Mouse (Mus musculus) natural killer cell, adult 2 months (primary cell): ENCODE data around the gene 9930021J03Rik.

ENCODE experiments used
- DNase-seq, 2 experiments: peaks; one replicate each; pipeline ENCODE4 v3.0.0; 2022; ENCODE audit warnings: low spot score in 2 of 2

9930021J03Rik gene

DNA sequence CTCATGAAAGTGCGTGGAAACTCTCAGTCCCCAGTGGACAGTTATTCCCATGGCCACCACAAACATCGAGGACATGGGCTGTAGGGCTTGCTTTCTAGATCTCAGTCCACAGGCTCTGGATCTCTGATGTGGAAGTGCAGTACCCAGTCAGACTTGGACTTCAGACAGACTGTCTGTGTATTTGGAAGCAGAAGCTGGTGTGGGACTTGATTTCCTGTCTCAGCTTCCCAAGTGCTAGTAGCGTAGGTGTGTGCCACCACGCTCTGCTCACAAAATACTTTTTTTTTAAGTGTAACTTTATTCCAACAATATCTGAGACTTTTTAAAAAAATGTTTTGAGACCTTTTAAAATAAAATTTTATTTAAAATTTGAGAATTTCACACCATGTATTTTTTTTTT lies 109.5 kb downstream of the 9930021J03Rik start:
- no peak for DNase-seq

- no peak for DNase-seq
Observed at GRCm38 (mm10) chr19:29695071-29695470, 110.7 kb downstream of the 9930021J03Rik start.

- peak; percentile 62 to 82 for DNase-seq
Observed at GRCm38 (mm10) chr19:29683844-29684540, 121.8 kb downstream of the 9930021J03Rik start.

DNA sequence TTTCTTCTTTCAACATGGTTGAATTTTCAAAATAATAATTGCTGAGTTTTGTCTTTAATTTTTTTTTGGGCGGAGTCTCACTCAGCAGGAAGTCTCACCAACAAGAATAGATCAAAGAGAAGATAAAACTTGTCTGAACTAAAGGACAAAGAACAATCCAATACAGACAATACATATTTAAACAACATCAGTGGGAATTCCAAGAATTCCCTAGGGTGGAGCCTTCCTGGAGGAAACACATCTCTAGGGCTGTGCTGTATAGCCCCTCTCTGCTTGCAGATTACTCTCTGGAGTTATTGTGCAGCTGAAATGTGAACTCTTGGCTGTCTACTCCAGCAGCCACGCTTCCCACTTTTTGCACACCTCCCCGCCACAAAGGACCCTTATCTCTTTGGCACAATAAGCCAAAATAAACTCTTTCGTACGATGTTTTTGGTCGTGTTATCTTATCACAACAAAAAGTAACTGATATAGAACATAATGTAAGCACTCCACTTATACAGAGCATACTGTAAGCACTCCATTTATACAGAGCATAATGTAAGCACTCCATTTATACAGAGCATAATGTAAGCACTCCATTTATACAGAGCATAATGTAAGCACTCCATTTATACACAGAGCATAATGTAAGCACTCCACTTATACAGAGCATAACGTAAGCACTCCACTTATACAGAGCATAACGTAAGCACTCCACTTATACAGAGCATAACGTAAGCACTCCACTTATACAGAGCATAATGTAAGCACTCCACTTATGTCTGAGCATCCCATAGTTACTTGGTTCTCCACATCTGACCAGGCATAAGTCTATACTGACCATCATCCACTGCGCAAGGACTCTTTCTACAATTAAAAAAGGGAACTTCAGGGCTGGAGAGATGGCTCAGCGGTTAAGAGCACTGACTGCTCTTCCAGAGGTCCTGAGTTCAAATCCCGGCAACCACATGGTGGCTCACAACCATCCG lies 125.3 kb downstream of the 9930021J03Rik start:
- no peak for DNase-seq

DNA sequence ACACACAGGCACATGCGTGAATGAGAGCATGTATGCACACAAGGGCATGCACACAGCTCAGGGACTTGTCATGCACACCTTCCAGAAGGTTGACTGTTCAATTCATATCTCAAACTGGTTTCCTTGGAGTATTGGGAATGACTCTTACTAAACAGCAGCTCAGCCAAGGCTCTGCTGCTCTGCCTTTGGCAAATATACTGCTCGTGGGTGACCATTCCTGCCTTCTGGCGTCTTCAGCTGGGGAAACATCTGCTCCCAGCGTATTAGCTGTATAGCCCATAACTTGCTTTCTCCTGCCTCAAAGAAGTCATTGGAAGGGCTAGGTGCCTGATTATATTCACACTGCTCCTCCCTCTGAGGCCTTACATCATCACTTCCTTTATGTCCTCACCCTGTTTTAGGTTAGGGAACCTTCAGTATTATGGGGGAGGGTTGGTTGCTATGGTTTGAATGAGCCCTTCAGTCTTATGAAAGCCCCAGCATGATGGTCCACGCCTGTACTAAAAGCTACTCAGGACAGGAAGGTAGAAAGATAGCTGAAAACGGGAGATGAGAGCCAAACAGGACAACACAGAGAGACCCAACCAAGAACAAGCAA lies 127.5 kb downstream of the 9930021J03Rik start:
- DNase-seq: no peak

DNA sequence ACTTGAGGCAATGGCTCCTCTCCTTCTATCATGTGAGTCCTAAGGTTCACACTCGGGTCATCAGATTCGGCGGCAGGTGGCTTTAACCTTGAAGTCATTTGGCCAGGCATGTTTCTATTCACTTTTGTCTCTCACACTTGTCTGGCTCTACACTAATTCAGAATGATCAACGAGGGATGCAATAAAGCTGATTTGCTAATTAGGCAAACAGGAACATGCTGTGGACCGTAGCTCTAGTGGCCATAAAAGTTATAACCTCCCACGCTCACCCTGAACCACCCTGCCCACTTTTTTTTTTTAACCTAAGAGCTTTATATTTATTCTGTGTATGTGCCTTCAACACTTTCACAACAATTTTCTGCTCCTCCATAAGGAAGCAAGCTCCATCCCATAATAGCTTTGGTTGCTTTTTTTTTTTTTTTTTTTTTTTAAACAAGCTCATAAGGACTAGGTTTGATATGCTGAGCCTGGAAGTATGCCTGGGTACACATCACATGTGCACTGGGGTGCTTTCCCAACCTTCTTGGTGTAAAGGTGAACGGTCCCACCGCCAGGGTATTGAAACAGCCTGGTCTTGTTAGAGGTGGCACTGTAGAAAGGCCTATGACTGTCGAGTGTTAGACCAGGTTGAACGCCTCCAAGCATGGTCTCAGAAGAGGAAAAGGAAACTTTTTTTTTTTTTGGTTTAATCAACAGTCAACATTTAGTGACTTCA lies 129.2 kb downstream of the 9930021J03Rik start:
- DNase-seq: no peak

DNA sequence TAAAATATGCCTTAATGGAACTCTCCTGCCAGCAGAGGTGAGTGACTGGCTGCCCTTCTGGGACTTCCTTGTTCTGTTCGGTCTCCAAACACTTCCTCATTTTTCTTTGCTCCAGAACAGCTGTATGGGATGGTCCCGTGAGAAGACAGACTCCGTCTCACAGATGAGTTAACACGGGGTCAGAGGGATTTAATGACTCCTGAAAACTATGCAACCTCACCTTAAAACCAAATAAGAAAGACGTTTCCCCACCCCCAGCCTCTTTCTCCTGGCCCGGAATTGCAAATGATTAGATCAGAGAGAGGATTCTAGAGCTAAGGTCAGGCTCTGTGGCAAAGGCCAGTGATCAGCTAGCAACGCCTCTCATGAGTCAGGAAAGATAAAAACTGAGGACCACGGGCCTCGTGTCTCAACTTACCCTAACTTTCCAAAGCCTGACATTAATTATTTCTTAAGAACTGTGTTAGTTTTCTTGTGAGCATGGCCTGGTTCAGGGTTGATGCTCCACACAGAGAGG lies 130.2 kb downstream of the 9930021J03Rik start:
- DNase-seq: no peak

DNA sequence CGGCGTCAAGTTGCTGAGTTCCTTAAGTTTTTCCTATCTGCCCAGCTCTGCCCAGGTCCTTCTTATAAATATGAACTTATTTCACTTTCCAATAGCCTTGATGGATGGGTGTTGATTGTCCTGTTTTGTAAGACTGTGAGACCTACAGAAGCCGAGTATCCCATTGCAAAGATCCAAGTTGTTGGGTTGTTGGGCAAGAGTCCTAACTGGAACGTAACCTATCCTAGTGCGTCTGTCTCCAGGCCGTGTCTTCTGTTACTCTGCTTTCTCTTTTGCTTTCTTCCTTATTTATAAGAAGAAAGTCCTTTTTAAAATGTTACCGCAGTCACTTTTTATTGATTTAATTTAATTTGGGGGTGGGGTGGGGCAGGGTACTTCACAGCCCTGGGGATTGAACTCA lies 130.8 kb downstream of the 9930021J03Rik start:
- DNase-seq: no peak

GRCm38 (mm10) chr19:29672660-29673059 lies 133.1 kb downstream of the 9930021J03Rik start:
- DNase-seq: no peak

DNA sequence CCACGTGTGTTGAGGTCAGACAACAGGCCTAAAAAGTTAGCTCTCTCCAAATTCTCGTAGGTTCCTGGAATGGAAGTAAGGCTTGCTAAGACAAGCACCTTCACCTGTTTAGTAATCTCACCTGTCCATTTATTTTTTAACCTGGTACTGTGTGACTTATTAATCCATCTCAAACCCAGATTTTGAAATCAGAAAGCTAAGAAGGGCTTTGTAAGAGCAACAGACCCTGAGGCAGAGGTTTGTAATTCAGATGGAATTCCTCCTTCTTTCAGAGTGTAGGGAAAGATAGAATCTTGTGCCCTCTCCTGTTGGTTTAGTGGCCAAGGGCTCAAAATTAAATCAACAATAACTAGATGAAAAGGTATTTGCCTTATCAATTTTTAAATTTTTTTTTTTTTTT lies 134.6 kb downstream of the 9930021J03Rik start:
- no peak for DNase-seq

GRCm38 (mm10) chr19:29670247-29670646 lies 135.5 kb downstream of the 9930021J03Rik start:
- DNase-seq: no peak

DNA sequence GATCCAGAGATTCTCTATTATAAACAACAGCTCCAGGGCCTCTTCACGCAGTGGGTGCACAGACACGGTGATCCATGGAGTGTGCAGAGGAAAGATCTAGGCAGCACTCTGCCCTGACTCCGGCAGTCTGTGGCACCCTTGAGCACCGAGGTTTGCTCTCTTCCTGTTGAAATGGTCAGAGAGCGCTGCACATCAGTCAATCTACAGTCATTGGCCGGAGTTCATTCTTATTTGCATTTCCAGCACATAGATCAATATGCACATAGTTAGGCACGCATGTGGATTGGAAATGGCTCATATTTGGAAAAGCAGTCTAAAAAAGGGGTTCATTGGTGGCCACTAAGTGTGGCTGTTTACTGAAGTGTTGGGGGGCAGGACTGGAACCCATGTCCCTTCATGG lies 137.7 kb downstream of the 9930021J03Rik start:
- no peak for DNase-seq

DNA sequence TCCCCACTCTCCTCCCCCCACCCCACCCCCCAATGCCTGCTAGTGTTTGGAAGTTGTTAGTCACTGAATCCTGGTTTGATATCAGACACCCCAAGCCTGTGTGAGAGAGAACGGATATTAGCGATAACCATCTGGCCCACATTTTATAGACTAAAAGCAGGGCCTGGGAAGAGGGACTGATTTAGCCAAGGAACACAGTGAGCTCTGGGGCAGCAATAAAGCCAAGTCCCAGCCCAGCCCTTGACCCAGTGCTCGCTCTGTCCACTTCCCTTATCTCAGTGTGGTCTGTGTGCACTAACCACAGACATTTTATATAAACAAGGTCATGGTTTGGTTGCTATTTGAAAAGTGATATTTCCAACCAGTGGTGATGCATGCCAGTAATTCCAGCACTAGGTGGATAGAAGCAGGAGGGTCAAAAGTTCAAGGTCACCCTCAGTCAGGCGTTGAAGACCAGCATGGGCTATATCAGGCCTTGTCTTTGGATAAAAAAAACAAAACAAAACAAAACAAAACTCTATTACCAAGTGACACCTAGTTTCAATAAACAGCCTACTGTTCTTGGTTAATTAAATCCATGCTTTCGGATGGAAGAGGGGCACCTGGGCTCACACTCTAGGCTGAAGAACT lies 138.7 kb downstream of the 9930021J03Rik start:
- DNase-seq: no peak

- DNase-seq: no peak
Observed at GRCm38 (mm10) chr19:29666164-29666563, 139.6 kb downstream of the 9930021J03Rik start.

DNA sequence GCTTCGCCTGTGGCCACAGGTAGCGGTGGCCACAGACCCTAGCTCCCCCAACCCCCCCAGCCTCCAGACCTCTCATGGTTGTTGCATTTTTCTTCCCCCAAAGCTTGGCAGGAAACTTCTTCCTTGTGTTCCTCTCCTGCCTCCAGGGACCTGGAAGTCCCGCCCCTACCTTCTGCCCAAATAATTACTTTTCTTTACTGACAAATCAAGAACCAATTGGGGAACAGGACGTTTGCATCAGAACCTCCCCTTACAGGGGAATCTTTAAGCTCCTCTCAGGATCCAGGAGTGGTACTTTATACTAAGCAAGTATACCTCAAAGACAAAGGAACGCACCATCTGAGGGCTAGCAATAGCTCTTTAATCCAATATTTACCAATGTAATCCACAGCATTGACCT lies 140.9 kb downstream of the 9930021J03Rik start:
- no peak for DNase-seq
